Mouse (Mus musculus): ENCODE measurements at regions not wholly inside any gene's neighbourhood (a gene's known extent, or its start where the extent isn't known, plus 50 kb on each side); places are given as distances from the start of the nearest gene placed in this dataset.

DNA sequence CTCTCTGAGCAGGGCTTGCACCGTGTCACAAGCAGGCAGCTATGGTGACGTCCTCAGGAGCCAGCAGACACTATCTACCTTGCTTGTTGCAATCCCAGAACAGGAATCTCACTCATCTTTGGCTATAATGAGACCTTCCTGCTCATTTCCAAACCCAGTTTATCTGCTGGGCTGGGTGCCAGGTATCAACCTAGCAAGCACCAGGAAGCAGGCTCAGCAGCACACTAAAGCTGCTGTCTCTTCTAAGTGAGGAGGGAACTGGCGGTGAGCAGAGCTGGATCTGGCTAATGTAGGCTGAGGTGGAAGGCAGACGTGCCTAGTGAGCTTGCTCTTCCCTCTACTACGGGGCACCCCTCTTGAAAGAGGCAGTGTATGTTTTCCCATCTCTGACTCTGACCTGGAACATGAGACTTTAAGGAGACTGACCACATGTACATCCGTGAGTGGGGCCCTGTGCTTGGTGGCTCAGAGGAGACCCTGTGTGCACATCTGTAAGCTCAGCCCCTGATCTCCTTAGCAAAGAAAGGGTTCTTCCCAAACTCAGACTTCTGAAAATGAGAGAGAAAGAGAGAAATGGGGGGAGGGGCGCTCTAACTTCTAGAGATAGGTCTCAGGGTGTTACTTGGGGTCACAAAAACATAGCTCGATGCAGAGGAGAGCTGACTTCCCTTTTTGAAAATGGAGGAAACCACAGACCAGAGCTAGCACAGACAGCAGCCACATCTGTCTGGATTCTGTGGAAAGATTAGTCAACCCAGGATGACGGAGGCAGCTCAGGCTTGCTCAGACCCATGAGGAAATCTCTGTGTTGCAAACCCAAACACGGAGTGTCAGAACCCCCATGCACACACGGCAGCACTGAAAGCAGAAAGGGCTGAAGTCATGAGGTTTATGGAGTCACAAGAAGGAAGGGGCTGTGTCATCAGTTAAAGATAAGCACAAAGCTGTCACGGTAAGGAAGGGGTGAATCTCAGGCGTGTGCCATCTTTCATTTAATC lies 77.3 kb upstream of the Glrp1 start:
- no peak overlapping the region for H3K4me3 ChIP-seq (replicated peaks in 1 of 3; ENCODE audit: low read depth in 2 of 3, low read length in 2 of 3, poor library complexity in 1 of 3)
- TF ChIP-seq ELF1 (IDR thresholded peaks at IDR 0.05; ENCODE audit: low read depth, low read length) (0 out of 2 replicates have a peak, but pooled peaks have one; percentile 30), MAX (IDR thresholded peaks at IDR 0.05; ENCODE audit: low read length) (peak; percentile 61), MAZ (IDR thresholded peaks at IDR 0.05; ENCODE audit: low read depth, low read length) (0 out of 2 replicates have a peak, but pooled peaks have one; percentile 52), JUND (conservative IDR thresholded peaks at IDR 0.05; ENCODE audit: low read depth, low read length) (peak; percentile 83), ZKSCAN1 (IDR thresholded peaks at IDR 0.05; ENCODE audit: borderline replicate concordance, low read depth, low read length) (no peak), POLR2AphosphoS2 (IDR thresholded peaks at IDR 0.05; ENCODE audit: low read depth, low read length) (no peak), GABPA (IDR thresholded peaks at IDR 0.05; ENCODE audit: insufficient replicate concordance, low read depth, low read length) (no peak), BHLHE40 (IDR thresholded peaks at IDR 0.05; ENCODE audit: low read depth, low read length) (peak; percentile 83), CHD2 (IDR thresholded peaks at IDR 0.05; ENCODE audit: low read length) (peak; percentile 84), MEF2A (IDR thresholded peaks at IDR 0.05; ENCODE audit: borderline replicate concordance, low read depth, low read length) (peak; percentile 86), NELFE (IDR thresholded peaks at IDR 0.05; ENCODE audit: low read depth, low read length) (no peak), SIN3A (IDR thresholded peaks at IDR 0.05; ENCODE audit: low read length) (peak; percentile 83), ZC3H11A (IDR thresholded peaks at IDR 0.05; ENCODE audit: low read depth, low read length) (no peak), TBP (conservative IDR thresholded peaks at IDR 0.05; ENCODE audit: low read depth, low read length) (0 out of 2 replicates have a peak, but pooled peaks have one; percentile 53), MAFK (IDR thresholded peaks at IDR 0.05; ENCODE audit: insufficient replicate concordance, low read length) (peak; percentile 73; the same call in 1 of the 2 replicates), MYC (IDR thresholded peaks at IDR 0.05; ENCODE audit: low read depth, low read length) (peak; percentile 48; the same call in 1 of the 2 replicates), EP300 (IDR thresholded peaks at IDR 0.05; ENCODE audit: low read length) (peak; percentile 98), SMC3 (IDR thresholded peaks at IDR 0.05; ENCODE audit: low read depth, low read length) (peak; percentile 33), JUN (IDR thresholded peaks at IDR 0.05; ENCODE audit: insufficient read depth, low read depth, low read length) (peak; percentile 67), TCF12 (IDR thresholded peaks at IDR 0.05; ENCODE audit: low read depth, low read length) (peak; percentile 94), IRF4 (IDR thresholded peaks at IDR 0.05; ENCODE audit: low read depth, low read length) (peak; percentile 93), KAT2A (IDR thresholded peaks at IDR 0.05; ENCODE audit: insufficient replicate concordance, low read length) (0 out of 2 replicates have a peak, but pooled peaks have one; percentile 66), RCOR1 (conservative IDR thresholded peaks at IDR 0.05; ENCODE audit: low read depth, low read length) (no peak; the same call in 1 of the 2 replicates), MXI1 (IDR thresholded peaks at IDR 0.05; ENCODE audit: low read depth, low read length) (peak; percentile 49; the same call in 1 of the 2 replicates), E2F4 (IDR thresholded peaks at IDR 0.05; ENCODE audit: insufficient replicate concordance, low read depth, low read length) (0 out of 2 replicates have a peak, but pooled peaks have one; percentile 25), NRF1 (IDR thresholded peaks at IDR 0.05; ENCODE audit: low read depth, low read length) (0 out of 2 replicates have a peak, but pooled peaks have one; percentile 8), ETS1 (conservative IDR thresholded peaks at IDR 0.05; ENCODE audit: low read depth, low read length) (peak; percentile 96)
- peaks cover 46% of the 10 kb centered on the region for H3K9me3 ChIP-seq (replicated peaks; ENCODE audit: low read length)
- peak overlapping the region; percentile 28 for H3K9ac ChIP-seq (ENCODE audit: insufficient read depth, low read depth)
- no peaks in the 10 kb centered on the region for H3K27me3 ChIP-seq (replicated peaks)
- H3K36me3 ChIP-seq (replicated peaks in 1 of 2; ENCODE audit: control insufficient read depth in 1 of 2, insufficient read depth in 1 of 2, low read length in 1 of 2), result no peaks in the 10 kb centered on the region
- H3K4me2 ChIP-seq (ENCODE audit: insufficient read depth, low read depth, poor library complexity, severe bottlenecking), result peak overlapping the region; percentile 22; the same call in 1 of the 2 replicates
- DNase-seq (ENCODE audit: extremely low read depth), result peak; percentile 91
- dilution Hi-C loops (cut with MboI; ENCODE audit: extremely low pct_ligation_motif_present, extremely low pct_unique_long_range_greater_than_20kb, low sequenced_read_pairs) (no loop called here), in situ Hi-C loops (cut with MboI; ENCODE audit: low pct_ligation_motif_present, low pct_unique_long_range_greater_than_20kb, low sequenced_read_pairs) (no loop called here)
- peak overlapping the region; percentile 99 for H3K27ac ChIP-seq (ENCODE audit: insufficient read depth, low read depth)
- H3K4me1 ChIP-seq (ENCODE audit: control insufficient read depth in 1 of 2, insufficient read depth in 2 of 2), result peaks cover 19 to 54% of the 10 kb centered on the region in 2 experiments
- H3K79me2 ChIP-seq (replicated peaks; ENCODE audit: control insufficient read depth, extremely low read depth, insufficient read depth, poor library complexity, severe bottlenecking), result no peaks in the 10 kb centered on the region
